Mouse (Mus musculus): ENCODE results near the gene Hsh2d. TPM values are rescaled to one million over a fixed set of nuclear protein-coding genes. Genes with fewer than 3 reads are reported as not detected.
A peak's percentile ranks its signal among the peaks of the same experiment; 100 is the strongest.

Hsh2d gene
- 0.22 and 0.30 TPM in 2 replicates for polyA plus RNA-seq (2015; fragmentation: Nextera tagmentation; extraction: Ambion mirVana)

DNA sequence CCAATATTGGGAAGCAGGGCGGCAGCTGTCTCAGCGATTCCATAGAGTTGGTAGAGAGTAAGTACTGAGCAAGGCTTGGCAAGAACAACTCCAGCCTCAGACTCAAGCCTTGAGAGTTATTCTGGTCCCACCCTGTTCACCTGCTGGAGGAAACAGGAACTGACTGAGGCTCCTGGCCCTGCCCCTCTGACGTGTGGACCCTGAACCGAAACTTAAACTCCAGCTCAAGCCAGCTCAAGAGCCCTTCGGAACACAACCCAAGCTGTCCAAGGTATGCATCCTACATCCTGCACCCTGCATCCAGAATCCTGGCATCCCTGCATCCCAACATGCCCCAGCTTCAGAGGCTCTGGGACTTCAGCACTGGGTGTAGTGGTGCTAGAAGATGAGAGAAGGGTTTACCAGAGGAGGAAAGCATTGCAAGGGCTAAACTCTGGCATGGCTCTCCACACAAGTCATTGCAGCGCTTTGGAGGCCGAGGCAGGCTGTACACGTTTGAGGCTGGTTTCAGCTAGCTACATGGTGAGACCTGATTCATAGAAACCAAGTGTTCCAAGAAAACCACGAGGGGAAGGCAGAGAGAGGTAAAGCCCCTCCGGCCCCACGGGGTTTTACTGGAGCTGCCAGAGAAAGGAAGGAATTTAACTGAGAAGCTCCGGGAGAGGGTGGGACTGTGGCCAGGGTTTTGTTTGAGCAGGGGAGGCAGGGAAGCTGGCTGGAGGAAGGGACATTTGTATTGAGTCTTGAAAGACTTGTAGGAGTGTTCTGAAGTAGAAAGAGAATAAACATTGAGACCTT, at the start of gene Hsh2d:
Gene Hsh2d, plus strand, starts transcription at position 222 of the 798 bp plus-strand sequence.
- Histone ChIP-seq H3K27ac (ENCODE audit: low read length) (no peak within 1 kb of the TSS), H3K4me1 (ENCODE audit: control insufficient read depth, low read depth, low read length) (no peaks in the 10 kb centered on the region), H3K36me3 (ENCODE audit: control insufficient read depth, insufficient read depth) (no peaks in the 10 kb centered on the region), H3K27me3 (ENCODE audit: control insufficient read depth, insufficient read depth, low read depth, low read length) (no peaks in the 10 kb centered on the region), H3K9me3 (replicated peaks; ENCODE audit: control insufficient read depth, low read length) (no peaks in the 10 kb centered on the region), H3K9ac (ENCODE audit: low read depth, low read length) (no peak within 1 kb of the TSS), H3K4me2 (ENCODE audit: low read depth, low read length) (no peak within 1 kb of the TSS), H3K4me3 (ENCODE audit: low read depth, low read length) (no peak within 1 kb of the TSS)
- 51% methylated on average over 12 of the region's 12 CpGs for WGBS (ENCODE audit: insufficient replicate concordance)
- no peak for ATAC-seq (ENCODE audit: low read depth)

GRCm38 (mm10) chr8:72143256-72143824, 46.1 kb upstream of the Hsh2d start:
- no peak overlapping the region for H3K9ac ChIP-seq (ENCODE audit: low read depth, low read length)
- peaks cover 6% of the 10 kb centered on the region for H3K4me1 ChIP-seq (ENCODE audit: control insufficient read depth, low read depth, low read length)
- ATAC-seq (ENCODE audit: low read depth), result no peak
- H3K27ac ChIP-seq (ENCODE audit: low read length), result no peak overlapping the region
- no peaks in the 10 kb centered on the region for H3K27me3 ChIP-seq (ENCODE audit: control insufficient read depth, insufficient read depth, low read depth, low read length)
- no peak overlapping the region for H3K4me2 ChIP-seq (ENCODE audit: low read depth, low read length)
- no peaks in the 10 kb centered on the region for H3K9me3 ChIP-seq (replicated peaks; ENCODE audit: control insufficient read depth, low read length)
- H3K36me3 ChIP-seq (ENCODE audit: control insufficient read depth, insufficient read depth), result peaks cover 3% of the 10 kb centered on the region; the same call in 1 of the 2 replicates
- WGBS (ENCODE audit: insufficient replicate concordance), result 55% methylated on average over 13 of the region's 13 CpGs
- no peak overlapping the region for H3K4me3 ChIP-seq (ENCODE audit: low read depth, low read length)

GRCm38 (mm10) chr8:72144345-72144975, 45.0 kb upstream of the Hsh2d start:
- no peak overlapping the region for H3K27ac ChIP-seq (ENCODE audit: low read length)
- H3K9me3 ChIP-seq (replicated peaks; ENCODE audit: control insufficient read depth, low read length), result no peaks in the 10 kb centered on the region
- no peak overlapping the region for H3K9ac ChIP-seq (ENCODE audit: low read depth, low read length)
- no peak for ATAC-seq (ENCODE audit: low read depth)
- peaks cover 3% of the 10 kb centered on the region; the same call in 1 of the 2 replicates for H3K36me3 ChIP-seq (ENCODE audit: control insufficient read depth, insufficient read depth)
- H3K4me3 ChIP-seq (ENCODE audit: low read depth, low read length), result no peak overlapping the region
- WGBS (ENCODE audit: insufficient replicate concordance), result 53% methylated on average over 5 of the region's 5 CpGs
- H3K4me2 ChIP-seq (ENCODE audit: low read depth, low read length), result no peak overlapping the region
- no peaks in the 10 kb centered on the region for H3K27me3 ChIP-seq (ENCODE audit: control insufficient read depth, insufficient read depth, low read depth, low read length)
- H3K4me1 ChIP-seq (ENCODE audit: control insufficient read depth, low read depth, low read length), result peaks cover 6% of the 10 kb centered on the region

DNA sequence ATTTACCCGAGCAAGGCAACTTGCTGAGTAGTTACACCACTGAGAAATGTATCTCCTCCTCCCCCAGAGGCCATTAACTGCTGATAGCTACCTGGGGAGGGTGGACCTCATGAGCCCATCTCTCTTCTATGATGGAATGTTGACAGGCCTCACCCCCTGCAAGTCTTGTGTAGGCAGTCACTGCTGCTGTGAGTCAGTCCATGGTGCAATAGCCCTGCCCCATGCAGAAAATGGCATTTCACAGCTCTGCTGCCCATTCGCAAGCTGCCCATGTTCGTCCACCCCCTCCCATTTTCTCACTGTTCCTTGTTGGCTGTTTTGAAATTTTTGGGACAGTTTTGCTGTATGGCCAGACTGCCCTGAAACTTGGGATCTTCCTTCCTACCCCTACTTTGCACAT, 43.9 kb upstream of the Hsh2d start:
- peaks cover 7% of the 10 kb centered on the region; the same call in 1 of the 2 replicates for H3K36me3 ChIP-seq (ENCODE audit: control insufficient read depth, insufficient read depth)
- 68% methylated on average over 3 of the region's 3 CpGs for WGBS (ENCODE audit: insufficient replicate concordance)
- no peaks in the 10 kb centered on the region for H3K27me3 ChIP-seq (ENCODE audit: control insufficient read depth, insufficient read depth, low read depth, low read length)
- peaks cover 6% of the 10 kb centered on the region for H3K4me1 ChIP-seq (ENCODE audit: control insufficient read depth, low read depth, low read length)
- H3K4me3 ChIP-seq (ENCODE audit: low read depth, low read length), result no peak overlapping the region
- H3K9ac ChIP-seq (ENCODE audit: low read depth, low read length), result no peak overlapping the region
- H3K9me3 ChIP-seq (replicated peaks; ENCODE audit: control insufficient read depth, low read length), result no peaks in the 10 kb centered on the region
- H3K4me2 ChIP-seq (ENCODE audit: low read depth, low read length), result no peak overlapping the region
- ATAC-seq (ENCODE audit: low read depth), result no peak
- 0 out of 2 replicates have a peak overlapping the region, but pooled peaks have one; percentile 43 for H3K27ac ChIP-seq (ENCODE audit: low read length)

DNA sequence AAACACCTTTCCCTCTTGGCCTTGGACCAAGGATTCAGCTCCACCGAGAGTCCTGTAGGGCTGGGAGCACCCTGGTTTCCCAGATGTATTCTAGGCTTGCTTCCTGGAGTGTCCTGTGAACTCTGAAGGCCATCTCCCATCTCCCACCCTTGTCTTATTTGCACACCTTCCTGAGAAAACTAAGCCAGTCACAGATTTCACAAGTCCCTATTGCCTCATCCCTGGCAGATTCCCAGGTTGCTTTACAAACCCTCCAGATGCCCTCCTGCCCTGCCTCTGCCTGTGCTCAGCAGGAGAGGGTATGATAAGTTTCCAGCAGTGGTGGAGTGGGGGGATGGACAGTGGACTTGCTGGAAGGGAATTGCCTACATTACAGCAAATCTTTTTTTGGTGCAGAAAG, 43.4 kb upstream of the Hsh2d start:
- ATAC-seq (ENCODE audit: low read depth), result peak; percentile 82
- H3K27ac ChIP-seq (ENCODE audit: low read length), result peak overlapping the region; percentile 43; the same call in 1 of the 2 replicates
- peaks cover 7% of the 10 kb centered on the region; the same call in 1 of the 2 replicates for H3K36me3 ChIP-seq (ENCODE audit: control insufficient read depth, insufficient read depth)
- no peak overlapping the region for H3K4me2 ChIP-seq (ENCODE audit: low read depth, low read length)
- H3K27me3 ChIP-seq (ENCODE audit: control insufficient read depth, insufficient read depth, low read depth, low read length), result no peaks in the 10 kb centered on the region
- H3K4me3 ChIP-seq (ENCODE audit: low read depth, low read length), result no peak overlapping the region
- peaks cover 6% of the 10 kb centered on the region for H3K4me1 ChIP-seq (ENCODE audit: control insufficient read depth, low read depth, low read length)
- no peak overlapping the region for H3K9ac ChIP-seq (ENCODE audit: low read depth, low read length)
- H3K9me3 ChIP-seq (replicated peaks; ENCODE audit: control insufficient read depth, low read length), result no peaks in the 10 kb centered on the region
- 50% methylated on average over 1 of the region's 1 CpGs for WGBS (ENCODE audit: insufficient replicate concordance)

- Histone ChIP-seq H3K9me3 (replicated peaks; ENCODE audit: control insufficient read depth, low read length) (no peaks in the 10 kb centered on the region), H3K36me3 (ENCODE audit: control insufficient read depth, insufficient read depth) (peaks cover 7% of the 10 kb centered on the region; the same call in 1 of the 2 replicates), H3K9ac (ENCODE audit: low read depth, low read length) (no peak overlapping the region), H3K4me1 (ENCODE audit: control insufficient read depth, low read depth, low read length) (peaks cover 6% of the 10 kb centered on the region), H3K27ac (ENCODE audit: low read length) (no peak overlapping the region), H3K4me3 (ENCODE audit: low read depth, low read length) (no peak overlapping the region), H3K4me2 (ENCODE audit: low read depth, low read length) (no peak overlapping the region), H3K27me3 (ENCODE audit: control insufficient read depth, insufficient read depth, low read depth, low read length) (no peaks in the 10 kb centered on the region)
- 73% methylated on average over 3 of the region's 3 CpGs for WGBS (ENCODE audit: insufficient replicate concordance)
- ATAC-seq (ENCODE audit: low read depth), result no peak
Observed at GRCm38 (mm10) chr8:72146556-72146955, 42.9 kb upstream of the Hsh2d start.

GRCm38 (mm10) chr8:72147266-72147665, 42.2 kb upstream of the Hsh2d start:
- H3K9ac ChIP-seq (ENCODE audit: low read depth, low read length), result no peak overlapping the region
- H3K4me3 ChIP-seq (ENCODE audit: low read depth, low read length), result no peak overlapping the region
- H3K27me3 ChIP-seq (ENCODE audit: control insufficient read depth, insufficient read depth, low read depth, low read length), result no peaks in the 10 kb centered on the region
- H3K36me3 ChIP-seq (ENCODE audit: control insufficient read depth, insufficient read depth), result peaks cover 7% of the 10 kb centered on the region; the same call in 1 of the 2 replicates
- ATAC-seq (ENCODE audit: low read depth), result no peak
- H3K4me2 ChIP-seq (ENCODE audit: low read depth, low read length), result no peak overlapping the region
- WGBS (ENCODE audit: insufficient replicate concordance), result 50% methylated on average over 2 of the region's 2 CpGs
- H3K9me3 ChIP-seq (replicated peaks; ENCODE audit: control insufficient read depth, low read length), result no peaks in the 10 kb centered on the region
- H3K4me1 ChIP-seq (ENCODE audit: control insufficient read depth, low read depth, low read length), result peaks cover 6% of the 10 kb centered on the region
- H3K27ac ChIP-seq (ENCODE audit: low read length), result no peak overlapping the region

DNA sequence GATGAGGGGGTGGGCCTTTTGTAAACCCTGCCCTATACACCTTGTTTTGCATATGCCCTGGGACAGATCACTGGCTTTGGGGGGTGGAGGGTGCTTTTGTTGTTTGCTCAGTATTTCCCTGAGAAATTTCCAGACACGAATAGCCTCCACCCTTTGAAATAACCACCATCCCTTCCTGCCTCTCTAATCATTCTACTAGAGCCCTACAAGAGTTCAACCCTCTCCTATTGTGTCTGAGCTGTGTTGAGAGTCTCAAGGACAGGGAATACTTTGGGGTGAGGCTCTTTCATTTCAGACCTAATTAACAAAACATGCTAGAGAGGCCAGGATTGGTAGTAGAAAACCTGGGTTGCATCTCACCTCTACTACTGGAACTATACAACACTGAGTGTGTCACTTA, 40.4 kb upstream of the Hsh2d start:
- Histone ChIP-seq H3K27ac (ENCODE audit: low read length) (no peak overlapping the region), H3K4me1 (ENCODE audit: control insufficient read depth, low read depth, low read length) (peaks cover 6% of the 10 kb centered on the region), H3K4me3 (ENCODE audit: low read depth, low read length) (no peak overlapping the region), H3K9me3 (replicated peaks; ENCODE audit: control insufficient read depth, low read length) (no peaks in the 10 kb centered on the region), H3K4me2 (ENCODE audit: low read depth, low read length) (no peak overlapping the region), H3K27me3 (ENCODE audit: control insufficient read depth, insufficient read depth, low read depth, low read length) (no peaks in the 10 kb centered on the region), H3K9ac (ENCODE audit: low read depth, low read length) (no peak overlapping the region), H3K36me3 (ENCODE audit: control insufficient read depth, insufficient read depth) (peaks cover 7% of the 10 kb centered on the region; the same call in 1 of the 2 replicates)
- no peak for ATAC-seq (ENCODE audit: low read depth)
- WGBS (ENCODE audit: insufficient replicate concordance), result 67% methylated on average over 1 of the region's 1 CpGs
